Mouse (Mus musculus): ENCODE measurements around the gene Gm12790. TPM values are rescaled to one million over a fixed set of nuclear protein-coding genes. Genes with fewer than 3 reads are reported as not detected.

Gm12790 gene
- polyA plus RNA-seq (2012; rRNA removed), result not detected in 2 replicates

DNA sequence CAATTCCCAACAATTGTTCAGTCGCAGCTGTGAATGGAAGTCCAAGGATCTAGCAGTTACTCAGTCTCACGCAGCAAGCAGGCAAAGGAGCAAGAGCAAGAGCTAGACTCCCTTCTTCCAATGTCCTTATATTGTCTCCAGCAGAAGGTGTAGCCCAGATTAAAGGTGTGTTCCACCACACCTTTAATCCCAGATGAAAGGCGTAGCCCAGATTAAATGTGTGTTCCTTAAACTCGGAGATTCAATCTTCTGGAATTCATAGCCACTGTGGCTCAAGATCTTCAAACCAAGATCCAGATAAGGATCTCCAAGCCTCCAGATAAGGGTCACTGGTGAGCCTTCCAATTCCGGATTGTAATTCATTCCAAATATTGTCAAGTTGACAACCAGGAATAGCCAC, at the start of gene Gm12790:
Gene Gm12790 (minus strand): TSS at position 101 of the 400 bp plus-strand sequence.

DNA sequence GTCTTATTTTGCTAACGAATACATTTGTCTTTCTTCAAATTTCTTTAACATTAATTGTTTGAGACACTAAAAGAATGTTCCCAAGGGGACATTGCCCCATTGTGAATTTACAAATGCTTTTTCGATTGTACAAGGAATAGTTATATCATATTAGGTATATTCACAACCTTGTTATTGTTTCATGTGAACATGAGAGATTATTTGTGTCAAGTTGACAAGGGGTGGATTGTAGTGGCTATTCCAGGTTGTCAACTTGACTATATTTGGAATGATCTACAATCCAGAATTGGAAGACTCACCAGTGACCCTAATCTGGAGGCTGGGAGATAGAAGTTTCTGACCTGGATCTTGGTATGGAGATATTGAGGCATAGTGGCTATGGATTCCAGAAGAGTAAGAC, 5.5 kb upstream of the Gm12790 start, which contains the start of gene Gm12789:
Gene Gm12789 (plus strand): TSS at position 301 of the 400 bp plus-strand sequence.

DNA sequence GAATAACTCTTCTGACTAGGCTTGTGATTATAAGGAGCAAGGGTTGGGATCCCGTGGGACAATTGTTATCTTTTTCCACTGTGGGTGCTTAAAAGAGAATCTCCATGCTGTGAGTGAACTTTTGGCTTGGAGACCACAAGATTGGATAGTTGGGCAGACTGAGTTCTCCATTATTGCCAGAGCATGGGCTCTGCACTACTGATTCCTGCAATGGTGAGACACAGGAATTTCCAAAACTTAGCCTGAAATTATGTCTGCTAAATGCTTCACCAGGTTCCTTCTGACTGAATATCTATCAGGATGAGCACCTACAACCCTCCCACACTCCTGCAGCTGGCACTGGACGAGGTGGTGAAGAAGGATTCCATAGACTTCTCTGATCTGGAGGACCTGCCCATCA, 40.7 kb downstream of the Gm12790 start, which contains the start of gene Gm12794:
Gene Gm12794 (plus strand): TSS at position 301 of the 400 bp plus-strand sequence.

Other genes with a start within 250 kb of the Gm12790 start
- gene B020004J07Rik, start 137.0 kb downstream of the Gm12790 start, polyA plus RNA-seq (2012; rRNA removed), result not detected in 2 replicates
- not detected in 2 replicates for gene C130073F10Rik, start 87.3 kb downstream of the Gm12790 start, polyA plus RNA-seq (2012; rRNA removed)
- gene Gm12800, start 71.9 kb downstream of the Gm12790 start, polyA plus RNA-seq (2012; rRNA removed), result not detected in 2 replicates
- not detected in 2 replicates for gene Gm12794, start 40.6 kb downstream of the Gm12790 start, polyA plus RNA-seq (2012; rRNA removed)
- gene Gm12789, start 5.6 kb upstream of the Gm12790 start, polyA plus RNA-seq (2012; rRNA removed), result not detected in 2 replicates
- gene Pde4b, start 106.5 kb upstream of the Gm12790 start, polyA plus RNA-seq (2012; rRNA removed), result 1.6 and 1.7 TPM in 2 replicates

Data from liver, embryonic 14 days (tissue).